Mouse (Mus musculus): ENCODE data around the gene Gpc5.

GRCm38 (mm10) chr14:115177322-115177836 lies 85.4 kb downstream of the Gpc5 start:
- TF ChIP-seq POLR2A (IDR thresholded peaks at IDR 0.05; ENCODE audit: insufficient read depth, low read depth, low read length) (no peak), CTCF (IDR thresholded peaks at IDR 0.05; ENCODE audit: insufficient read depth, low read depth, low read length) (no peak)

Measured in olfactory bulb, adult 2 months (tissue).